Mouse (Mus musculus): ENCODE measurements around the gene 4930579F01Rik. TPM values are rescaled to one million over a fixed set of nuclear protein-coding genes. Genes with fewer than 3 reads are reported as not detected.

Gene 4930579F01Rik
- total RNA-seq, 2 experiments from 2014 or later, result not detected

Other genes starting within 250 kb of the 4930579F01Rik start
- 1 to 10 TPM; 5.9 to 7.1 TPM for gene Dapp1, start 212.3 kb downstream of the 4930579F01Rik start, total RNA-seq (2021)
- 10 to 100 TPM in 1 of 2 experiments, 1 to 10 TPM in 1; 2.5 to 11.6 TPM for gene 1110002E22Rik, start 128.8 kb downstream of the 4930579F01Rik start, total RNA-seq (2021)
- gene Gm5105, start 126.4 kb downstream of the 4930579F01Rik start, total RNA-seq (2021), result under 1 TPM in 1 of 2 experiments, not detected in 1; 0.33 TPM
- 10 to 100 TPM in 1 of 2 experiments, 1 to 10 TPM in 1; 8.2 to 10.9 TPM for gene Trmt10a, start 50.4 kb downstream of the 4930579F01Rik start, total RNA-seq (2021)
- gene Mttp, start 48.9 kb downstream of the 4930579F01Rik start, total RNA-seq (2021), result 10 to 100 TPM; 16.3 to 30.1 TPM
- gene Adh7, start 23.9 kb upstream of the 4930579F01Rik start, total RNA-seq (2021), result 10 to 100 TPM; 10.8 to 23.5 TPM
- 1,000 to 10,000 TPM; 2,760 to 3,266 TPM for gene Adh1, start 67.2 kb upstream of the 4930579F01Rik start, total RNA-seq (2021)
- gene Adh6a, start 119.5 kb upstream of the 4930579F01Rik start, total RNA-seq (2021), result under 1 TPM in 1 of 2 experiments, not detected in 1; 0.21 TPM
- 1 to 10 TPM; 1.1 to 1.2 TPM for gene Adh6b, start 147.9 kb upstream of the 4930579F01Rik start, total RNA-seq (2021)
- 1 to 10 TPM; 3.6 to 4.4 TPM for gene Adh4, start 221.6 kb upstream of the 4930579F01Rik start, total RNA-seq (2021)
- 100 to 1,000 TPM; 209 TPM for gene Adh5, start 249.3 kb upstream of the 4930579F01Rik start, total RNA-seq (2021)

Measured in adrenal gland, postnatal 10 days (tissue).